Mouse (Mus musculus) adrenal gland, postnatal 25 days (tissue): ENCODE measurements around the gene Pigt. TPM values are rescaled to one million over a fixed set of nuclear protein-coding genes. Genes with fewer than 3 reads are reported as not detected.
A peak's percentile ranks its signal among the peaks of the same experiment; 100 is the strongest.

ENCODE experiments used
- DNase-seq: peaks from one replicate; pipeline ENCODE4 v3.0.0; 2021; ENCODE audit warnings: mixed read lengths
- long read RNA-seq: library from polyadenylated mRNA; stranded (forward); transcript quantifications from one replicate; pipeline ENCODE4 v2.0.0, GENCODE M21; 2021
- total RNA-seq: library from RNA; stranded (reverse); gene quantifications from 2 replicates; pipeline ENCODE4 v1.2.3, GENCODE M21; 2021

Pigt gene
- total RNA-seq, result 98.3 and 99.7 TPM in 2 replicates
- long read RNA-seq, partial matches to known transcripts, result 0 of 2 reads
- long read RNA-seq, other reads (novel, unspliced or antisense), result 1 of 2 reads

GRCm38 (mm10) chr2:164496847-164497690 lies at the start of gene Pigt:
TSS of gene Pigt (plus strand) at chr2:164497520.
- peak; percentile 88 for DNase-seq

GRCm38 (mm10) chr2:164448140-164448539 lies 49.2 kb upstream of the Pigt start:
- no peak for DNase-seq

GRCm38 (mm10) chr2:164448921-164449320 lies 48.4 kb upstream of the Pigt start:
- DNase-seq, result no peak

- no peak for DNase-seq
Measured at GRCm38 (mm10) chr2:164449341-164450042, 47.8 kb upstream of the Pigt start.

GRCm38 (mm10) chr2:164452000-164452676 lies 45.2 kb upstream of the Pigt start:
- DNase-seq, result no peak

GRCm38 (mm10) chr2:164453047-164453757 lies 44.1 kb upstream of the Pigt start:
- DNase-seq, result no peak

GRCm38 (mm10) chr2:164453887-164454500 lies 43.3 kb upstream of the Pigt start:
- DNase-seq, result no peak

- DNase-seq, result peak; percentile 66
Measured at GRCm38 (mm10) chr2:164454846-164455245, 42.5 kb upstream of the Pigt start.

GRCm38 (mm10) chr2:164455421-164456190 lies 41.7 kb upstream of the Pigt start:
- no peak for DNase-seq

- DNase-seq, result no peak
Measured at GRCm38 (mm10) chr2:164456413-164456812, 40.9 kb upstream of the Pigt start.

GRCm38 (mm10) chr2:164456864-164457300 lies 40.4 kb upstream of the Pigt start, which contains the start of gene Sys1:
TSS of gene Sys1 (plus strand) at chr2:164456964.
- DNase-seq, result no peak

- no peak for DNase-seq
Measured at GRCm38 (mm10) chr2:164457942-164458341, 39.4 kb upstream of the Pigt start.

- peak; percentile 51 for DNase-seq
Measured at GRCm38 (mm10) chr2:164458535-164458934, 38.8 kb upstream of the Pigt start.

GRCm38 (mm10) chr2:164460745-164461551 lies 36.4 kb upstream of the Pigt start, which contains the start of gene Gm20458:
TSS of gene Gm20458 (plus strand) at chr2:164460967.
- peak; percentile 93 for DNase-seq

- no peak for DNase-seq
Measured at GRCm38 (mm10) chr2:164465161-164465560, 32.2 kb upstream of the Pigt start.

GRCm38 (mm10) chr2:164466787-164467186 lies 30.5 kb upstream of the Pigt start:
- DNase-seq, result no peak

GRCm38 (mm10) chr2:164470254-164470653 lies 27.1 kb upstream of the Pigt start:
- DNase-seq, result peak; percentile 47

GRCm38 (mm10) chr2:164473624-164474023 lies 23.7 kb upstream of the Pigt start, which contains the start of gene Trp53tg5:
TSS of gene Trp53tg5 (minus strand) at chr2:164473724.
- no peak for DNase-seq

GRCm38 (mm10) chr2:164485681-164486257 lies 11.6 kb upstream of the Pigt start, which contains the start of gene Dbndd2:
TSS of gene Dbndd2 (plus strand) at chr2:164486106.
- peak; percentile 39 for DNase-seq
